Mouse (Mus musculus) A20 (cell line): ENCODE measurements around the gene Ppt2.

Experiments used
- DNase-seq: peaks from one replicate; pipeline ENCODE4 v3.0.0-alpha.2; 2011; ENCODE audit warnings: low read depth, low spot score

Ppt2 gene

DNA sequence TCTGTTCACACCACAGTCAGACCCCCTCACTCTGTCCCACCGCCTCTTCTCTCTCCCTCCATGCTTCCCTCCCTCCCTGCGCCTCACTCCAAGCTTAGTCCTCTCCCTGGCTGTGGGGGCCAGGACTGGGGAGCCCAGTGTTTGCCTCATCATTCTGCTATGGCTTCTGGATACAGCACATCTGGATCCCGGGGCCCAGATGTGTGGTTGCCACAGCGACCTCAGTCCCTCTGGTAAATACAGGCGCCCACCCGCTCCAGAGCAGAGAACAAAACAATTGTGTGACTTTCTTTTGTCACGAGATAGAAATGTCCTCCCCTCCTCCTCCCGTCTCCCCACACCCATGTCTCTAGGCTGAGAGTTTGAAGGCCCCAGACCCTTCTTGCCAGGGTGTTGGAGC lies 28.4 kb upstream of the Ppt2 start:
- DNase-seq: no peak

DNA sequence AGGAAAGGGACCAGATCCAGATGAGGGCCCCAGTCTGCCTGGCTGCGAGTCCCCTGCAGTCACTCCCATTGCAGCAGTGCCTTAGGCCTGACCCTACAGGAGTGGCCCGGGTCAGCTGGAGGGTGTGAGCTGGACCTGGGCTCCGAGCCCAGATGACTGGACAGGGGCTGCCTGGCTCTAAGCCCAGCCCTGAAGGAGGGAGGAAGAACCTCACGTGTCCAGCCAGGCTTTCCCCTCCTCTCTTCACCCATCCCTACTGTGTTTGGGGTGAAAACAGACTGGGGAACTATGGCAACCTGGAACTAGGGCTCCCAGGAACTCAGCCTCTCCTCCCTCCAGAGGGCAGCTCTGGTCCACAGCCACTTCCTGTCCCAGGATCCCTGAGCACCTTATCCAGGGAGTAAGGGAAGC lies 27.3 kb upstream of the Ppt2 start:
- no peak for DNase-seq

DNA sequence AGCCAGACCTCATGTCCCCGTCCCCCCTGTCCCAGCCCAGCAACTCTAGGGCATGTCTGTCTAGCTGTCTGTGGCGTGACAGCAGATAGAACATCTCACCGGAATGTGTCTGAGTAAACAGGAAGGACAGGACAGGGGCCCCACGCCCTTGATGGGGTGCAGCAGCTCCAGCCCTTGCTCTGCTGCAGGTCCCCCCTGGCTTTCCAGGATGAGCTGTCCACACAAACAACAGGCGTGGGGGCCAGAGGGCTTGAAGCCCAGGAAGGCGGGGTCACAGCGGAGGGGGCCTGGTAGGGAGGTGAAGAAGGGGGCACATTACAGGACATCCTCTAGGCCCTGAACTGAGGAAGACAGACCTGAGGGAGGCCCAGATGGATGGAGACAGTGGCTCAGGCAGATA lies 26.9 kb upstream of the Ppt2 start:
- no peak for DNase-seq

DNA sequence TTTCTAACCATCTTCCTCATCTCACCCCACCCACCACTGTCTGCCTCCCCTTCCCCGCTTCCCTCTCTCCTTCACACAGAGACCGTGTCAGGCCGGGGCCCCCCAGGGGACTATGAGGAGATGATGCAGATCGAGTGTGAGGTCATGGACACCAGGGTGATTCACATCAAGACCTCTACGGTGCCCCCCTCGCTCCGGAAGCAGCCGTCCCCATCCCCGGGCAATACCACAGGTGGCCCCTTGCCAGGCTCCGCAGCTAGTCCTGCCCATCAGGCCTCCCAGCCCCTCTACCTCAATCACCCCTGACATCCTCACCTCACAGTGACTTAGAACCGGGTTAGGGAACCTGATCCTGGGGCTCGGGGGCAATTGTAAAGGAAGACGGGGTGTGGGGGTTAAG lies 26.1 kb upstream of the Ppt2 start:
- DNase-seq: no peak

DNA sequence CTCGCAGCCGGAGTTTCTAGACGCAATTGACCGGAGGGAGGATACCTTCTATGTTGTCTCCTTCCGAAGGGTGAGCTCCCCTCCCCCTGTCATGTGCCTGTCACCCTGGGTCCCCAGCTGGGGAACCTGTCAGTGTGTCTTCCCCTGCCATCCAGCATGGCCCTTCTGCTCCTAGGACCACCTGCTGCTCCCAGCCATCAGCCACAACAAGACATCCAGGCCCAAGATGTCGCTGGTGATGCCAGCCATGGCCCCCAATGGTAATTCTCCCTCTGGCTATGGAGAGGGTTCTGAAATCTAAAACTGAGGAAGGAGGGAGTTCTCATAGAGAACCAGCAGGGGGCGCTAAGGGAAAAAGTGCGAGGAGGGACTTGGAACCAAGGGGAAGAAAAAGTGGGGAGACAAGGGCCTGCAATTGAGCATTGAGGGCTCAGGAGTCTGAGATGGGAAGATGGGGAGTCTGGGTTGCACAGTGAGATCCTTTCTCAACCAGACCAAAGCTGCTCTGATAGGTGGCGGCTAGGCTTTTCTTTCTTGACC lies 25.5 kb upstream of the Ppt2 start:
- peak; percentile 57 for DNase-seq

DNA sequence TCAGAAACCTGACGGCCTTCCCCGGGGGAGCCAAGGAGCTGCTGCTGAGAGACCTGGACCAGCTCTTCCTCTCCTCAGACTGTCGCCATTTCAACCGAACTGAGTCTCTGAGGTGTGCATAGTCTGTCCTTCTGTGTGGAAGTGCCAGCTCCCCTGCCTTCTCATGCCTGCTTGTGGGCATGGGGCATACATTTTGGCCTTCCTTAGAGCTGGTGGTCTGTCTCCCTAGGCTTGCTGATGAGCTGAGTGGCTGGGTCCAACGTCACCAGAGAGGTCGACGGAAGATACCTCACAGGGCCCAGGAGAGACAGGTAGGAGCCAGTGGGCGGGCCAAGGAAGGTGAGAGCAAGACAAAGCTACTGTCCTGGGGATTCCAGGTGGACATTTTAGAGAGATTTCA lies 24.7 kb upstream of the Ppt2 start:
- DNase-seq: no peak

DNA sequence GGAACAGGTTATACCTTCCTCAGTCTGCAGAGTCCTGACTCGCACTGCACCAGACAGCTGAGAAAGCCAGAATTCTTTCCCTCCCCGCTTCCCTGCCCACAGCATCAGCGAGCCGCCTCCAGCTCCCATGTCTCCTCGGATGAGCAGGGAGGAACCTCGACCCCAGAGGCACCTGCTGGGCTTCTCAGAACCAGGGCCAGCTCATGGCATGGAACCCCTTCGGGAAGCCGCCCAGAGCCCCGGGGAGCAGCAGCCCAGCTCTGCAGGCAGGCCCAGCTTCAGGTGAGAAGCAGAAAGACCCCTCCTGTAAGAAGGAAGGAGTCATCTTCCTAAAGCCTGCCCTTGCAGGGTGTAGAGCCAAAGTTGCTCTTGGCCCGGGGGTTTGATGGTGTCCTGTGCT lies 24.2 kb upstream of the Ppt2 start:
- no peak for DNase-seq

DNA sequence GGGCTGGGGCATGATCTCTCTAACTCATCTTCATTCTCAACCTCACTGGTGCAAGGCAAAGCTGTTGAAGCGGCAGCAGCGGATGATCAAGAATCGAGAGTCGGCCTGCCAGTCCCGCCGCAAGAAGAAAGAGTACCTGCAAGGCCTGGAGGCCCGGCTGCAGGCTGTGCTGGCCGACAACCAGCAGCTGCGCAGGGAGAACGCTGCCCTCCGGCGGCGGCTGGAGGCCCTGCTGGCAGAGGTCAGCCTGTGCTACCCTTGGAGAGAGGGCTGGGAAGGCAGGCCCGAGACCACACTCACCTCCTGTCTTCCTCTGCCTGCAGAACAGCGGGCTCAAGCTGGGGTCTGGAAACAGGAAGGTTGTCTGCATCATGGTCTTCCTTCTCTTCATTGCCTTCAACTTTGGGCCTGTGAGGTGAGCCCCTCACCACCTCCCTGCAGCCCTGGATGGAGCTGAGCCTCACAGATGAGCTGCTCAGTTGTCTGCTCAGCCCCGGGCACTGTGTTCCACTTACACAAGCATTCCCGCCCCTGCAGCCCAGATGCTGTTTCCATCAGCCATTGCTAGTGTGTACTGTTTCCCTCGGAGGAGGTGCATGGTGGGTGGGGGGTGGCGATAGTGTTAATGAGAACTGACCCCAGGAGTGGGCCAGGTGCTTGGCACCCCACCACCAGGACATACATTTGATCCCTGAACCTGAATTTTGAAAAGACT lies 23.4 kb upstream of the Ppt2 start:
- DNase-seq: no peak

DNA sequence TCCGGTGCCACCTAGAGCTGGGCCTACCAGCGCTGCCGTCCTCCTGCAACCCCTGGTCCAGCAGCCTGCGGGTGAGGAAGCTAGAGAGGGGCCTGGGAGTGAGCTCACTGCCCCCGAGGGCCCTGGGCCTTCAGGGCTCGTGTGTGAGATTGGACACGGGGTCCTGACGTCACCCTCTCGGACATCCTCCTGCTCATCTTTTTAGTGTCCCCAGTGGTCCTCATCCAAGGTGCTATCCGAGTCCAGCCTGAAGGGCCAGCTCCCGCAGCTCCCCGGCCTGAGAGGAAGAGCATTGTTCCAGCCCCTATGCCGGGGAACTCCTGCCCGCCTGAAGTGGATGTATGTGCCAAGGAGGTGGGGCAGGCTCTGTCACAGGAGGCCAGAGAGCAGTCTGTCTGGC lies 22.5 kb upstream of the Ppt2 start:
- no peak for DNase-seq

DNA sequence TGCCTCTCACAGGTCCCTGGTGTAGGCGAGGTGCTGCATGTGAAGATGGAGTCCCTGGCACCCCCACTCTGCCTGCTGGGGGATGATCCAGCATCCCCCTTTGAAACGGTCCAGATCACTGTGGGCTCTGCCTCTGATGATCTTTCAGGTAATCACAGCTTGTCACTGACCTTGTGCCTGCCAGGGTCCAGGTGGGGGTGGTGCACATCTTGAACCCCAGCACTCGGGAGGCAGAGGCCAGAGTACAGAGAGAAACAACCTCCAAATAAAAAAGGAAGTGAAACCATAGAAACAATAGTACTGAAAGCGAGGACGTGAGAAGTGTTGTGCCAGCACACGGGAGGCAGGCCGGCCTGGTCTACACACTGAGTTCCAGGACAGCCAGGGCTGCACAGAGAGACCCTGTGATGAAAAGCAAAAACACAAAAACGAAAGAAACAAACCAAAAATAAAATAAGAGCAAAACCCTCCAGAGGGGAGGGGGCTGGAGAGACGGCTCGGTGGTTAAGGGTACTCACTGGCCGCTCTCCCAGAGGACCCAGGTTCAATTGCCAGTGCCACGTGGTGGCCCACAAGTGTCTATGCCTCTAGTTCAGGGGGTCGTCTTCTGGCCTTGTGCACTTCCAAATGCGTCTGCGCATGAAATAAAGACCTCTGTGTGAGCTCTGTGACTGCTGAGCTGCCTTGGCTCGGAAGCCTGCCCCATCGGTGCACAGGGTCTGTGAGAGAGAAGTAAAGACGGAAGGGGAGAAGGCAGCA lies 21.0 kb upstream of the Ppt2 start:
- DNase-seq: peak; percentile 90

DNA sequence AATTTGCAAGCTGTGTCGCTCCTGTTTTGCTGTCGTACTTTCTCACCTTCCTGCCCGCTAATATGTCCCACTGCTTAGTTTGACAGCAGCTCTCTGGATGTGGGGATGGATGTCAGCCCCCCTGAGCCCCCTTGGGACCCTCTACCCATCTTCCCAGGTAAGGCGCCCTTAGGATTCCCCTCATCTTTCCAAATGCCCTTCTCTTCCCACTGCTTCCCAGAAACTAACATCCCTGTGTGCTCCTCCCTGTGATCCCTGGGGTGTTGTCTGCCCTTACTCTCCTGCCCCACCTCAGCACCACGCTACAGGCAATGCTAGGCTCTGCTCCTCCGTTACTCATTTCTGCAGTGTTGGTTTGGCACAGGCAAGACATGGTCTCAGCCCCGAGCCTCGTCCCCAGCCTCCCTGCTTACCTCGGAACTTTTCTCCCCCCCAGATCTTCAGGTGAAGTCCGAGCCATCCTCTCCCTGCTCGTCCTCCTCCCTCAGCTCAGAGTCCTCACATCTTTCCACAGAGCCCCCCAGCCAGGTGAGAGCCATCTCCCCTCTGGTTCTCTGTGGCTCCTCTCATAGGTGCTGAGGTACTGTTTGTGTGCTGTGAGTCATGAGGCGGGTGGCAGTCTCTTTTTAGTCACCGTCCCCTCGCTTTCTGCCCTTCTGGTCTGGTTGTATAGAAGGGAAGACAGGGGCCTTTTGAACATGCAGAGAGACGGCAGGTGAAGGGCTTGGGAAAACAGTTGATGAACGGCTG lies 20.0 kb upstream of the Ppt2 start:
- DNase-seq: peak; percentile 61

DNA sequence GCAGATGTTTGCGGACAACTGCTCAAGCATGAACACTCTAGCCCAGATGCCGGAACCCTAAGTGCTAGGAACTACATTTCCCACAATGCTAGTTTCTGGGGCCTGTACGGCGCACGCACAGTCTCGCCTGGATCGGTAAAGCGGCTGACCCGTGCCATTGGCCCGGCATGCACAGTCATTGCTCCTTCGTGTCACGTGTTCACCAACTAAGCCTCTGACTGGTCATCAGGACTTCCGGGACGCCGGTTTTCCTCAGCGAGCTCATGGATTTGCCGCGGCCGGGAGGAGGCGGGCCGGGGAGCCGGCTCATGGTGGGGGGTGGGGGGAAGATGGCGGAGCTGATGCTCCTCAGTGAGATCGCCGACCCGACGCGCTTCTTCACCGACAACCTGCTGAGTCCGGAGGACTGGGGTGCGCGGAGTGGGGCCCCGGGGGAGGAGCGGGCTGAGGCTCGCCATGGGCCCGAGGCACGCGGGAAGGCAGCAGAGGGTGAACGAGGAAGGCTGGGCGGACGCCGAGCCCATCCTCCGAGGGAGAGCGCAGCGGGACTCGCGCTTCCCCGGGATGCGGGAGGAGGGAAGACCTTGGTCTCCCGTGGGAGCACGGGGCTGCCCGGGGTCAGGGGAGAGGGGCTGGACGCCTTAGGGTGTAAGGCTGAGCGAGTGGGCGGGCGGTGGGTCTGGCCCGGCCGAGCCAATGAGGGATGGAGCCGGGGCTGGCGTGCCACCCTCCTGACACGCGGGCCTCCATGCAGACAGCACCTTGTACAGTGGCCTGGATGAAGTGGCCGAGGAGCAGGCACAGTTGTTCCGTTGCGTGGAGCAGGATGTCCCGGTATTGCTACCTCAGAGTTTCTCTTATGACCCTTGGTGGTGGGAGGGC lies 18.8 kb upstream of the Ppt2 start, which contains the start of gene Atf6b:
Gene Atf6b, plus strand, starts transcription at position 241 of the 882 bp plus-strand sequence.
- peak; percentile 97 for DNase-seq

DNA sequence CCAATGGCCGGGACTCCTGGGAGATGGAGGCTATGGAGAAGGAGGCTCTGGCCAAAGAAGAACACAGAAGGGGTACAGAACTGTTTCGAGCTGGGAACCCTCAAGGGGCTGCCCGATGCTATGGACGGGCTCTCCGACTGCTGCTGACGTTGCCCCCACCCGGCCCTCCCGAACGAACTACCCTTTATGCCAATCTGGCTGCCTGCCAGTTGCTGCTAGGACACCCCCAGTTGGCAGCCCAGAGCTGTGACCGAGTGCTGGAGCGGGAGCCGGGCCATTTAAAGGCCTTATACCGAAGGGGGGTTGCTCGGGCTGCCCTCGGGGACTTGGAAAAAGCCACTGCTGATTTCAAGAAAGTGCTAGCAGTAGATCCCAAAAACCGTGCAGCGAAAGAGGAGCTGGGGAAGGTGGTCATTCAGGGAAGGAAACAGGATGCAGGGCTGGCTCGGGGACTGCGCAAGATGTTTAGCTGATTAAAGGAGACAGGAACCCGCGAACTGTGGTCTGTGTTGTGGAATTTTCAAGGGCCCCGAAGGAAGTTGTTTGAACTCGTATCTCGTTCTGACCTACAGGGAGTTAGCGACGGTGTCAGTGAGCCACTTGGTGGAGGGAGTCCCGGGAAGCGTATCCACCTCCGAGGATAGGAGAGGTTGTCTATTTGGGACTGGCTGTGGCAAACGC lies 17.7 kb upstream of the Ppt2 start:
- no peak for DNase-seq

DNA sequence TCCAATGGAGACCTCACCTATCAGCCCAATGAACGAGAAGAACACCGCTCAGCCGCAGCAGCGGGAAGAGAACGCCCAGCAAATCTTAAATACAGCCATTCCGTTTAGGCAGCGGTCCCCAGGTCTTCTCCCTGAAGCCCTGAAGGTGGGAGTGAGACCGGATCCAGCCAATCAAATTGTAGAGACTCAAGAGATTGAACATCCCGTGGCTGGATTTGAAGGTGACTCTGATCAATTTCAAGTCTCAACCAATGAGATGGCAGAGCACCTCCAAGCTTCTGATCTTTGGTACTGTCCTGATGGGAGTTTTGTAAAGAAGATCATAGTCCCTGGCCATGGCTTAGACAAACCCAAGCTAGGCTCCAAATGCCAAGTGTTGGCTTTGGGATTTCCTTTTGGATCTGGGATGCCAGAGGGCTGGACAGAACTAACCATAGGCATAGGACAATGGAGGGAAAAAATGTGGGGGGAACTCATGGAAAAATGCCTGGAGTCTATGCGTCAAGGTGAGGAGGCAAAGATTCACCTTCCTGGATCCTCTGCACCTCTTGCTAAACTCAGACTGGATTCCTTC lies 17.0 kb upstream of the Ppt2 start:
- no peak for DNase-seq

DNA sequence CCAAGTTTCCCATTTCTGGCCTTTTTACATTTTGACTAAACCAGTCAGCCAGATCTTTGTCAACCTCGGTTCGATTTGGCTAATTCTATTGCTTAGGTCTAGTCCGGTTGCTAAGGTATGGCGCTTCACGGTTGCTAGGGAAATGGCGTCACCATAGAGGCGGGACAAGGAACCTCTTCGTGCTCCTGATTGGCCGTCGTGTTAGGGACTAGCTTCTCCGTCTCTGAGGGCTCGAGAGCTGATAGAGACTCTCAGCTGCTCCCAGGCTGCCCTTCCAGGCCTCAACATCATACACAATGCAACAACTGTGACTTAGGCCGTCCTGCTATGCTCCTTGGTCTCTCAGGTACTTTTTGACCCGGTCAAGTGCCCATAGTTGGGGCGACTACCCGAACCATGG lies 16.3 kb upstream of the Ppt2 start, which contains the start of gene Fkbpl:
Gene Fkbpl, plus strand, starts transcription at position 157 of the 400 bp plus-strand sequence.
- DNase-seq: peak; percentile 96

DNA sequence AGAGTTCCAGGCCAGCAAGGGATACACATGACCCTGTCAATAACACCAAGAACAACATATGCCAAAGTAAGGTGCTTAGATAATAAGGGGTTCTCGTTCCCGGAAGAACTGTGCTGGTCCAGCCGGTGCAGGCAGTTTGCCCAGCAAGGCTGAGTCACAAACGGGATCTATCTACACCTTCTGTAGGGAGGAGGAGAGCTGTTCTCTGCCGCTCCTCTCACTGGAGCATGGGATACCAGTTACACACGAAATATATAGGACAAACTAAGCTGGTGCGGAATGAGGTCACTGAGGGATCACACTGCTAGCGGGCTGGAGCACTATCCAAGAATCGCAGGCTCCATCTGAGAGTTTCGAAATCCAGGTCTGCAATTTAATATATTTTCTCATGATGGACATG lies 15.6 kb upstream of the Ppt2 start:
- DNase-seq: no peak

DNA sequence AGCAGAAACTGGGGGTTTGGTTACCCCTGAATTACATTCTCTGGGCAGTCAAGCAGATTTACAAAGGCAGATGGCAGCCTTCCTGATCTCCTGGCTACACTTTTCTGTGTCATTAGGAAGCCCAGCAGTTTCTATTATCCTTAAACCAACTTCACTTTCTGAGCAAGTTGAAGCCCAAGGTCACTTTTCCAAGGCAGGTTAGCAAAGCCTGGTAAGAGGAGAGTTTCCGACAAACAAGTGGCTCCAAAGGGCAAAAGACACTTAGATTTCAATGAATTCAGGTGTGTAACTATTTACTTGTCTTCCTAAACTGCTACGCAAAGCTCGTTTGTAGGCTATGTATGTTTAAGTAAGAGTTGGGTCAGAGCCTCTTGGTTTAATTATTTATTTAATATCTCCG lies 15.1 kb upstream of the Ppt2 start:
- DNase-seq: no peak

DNA sequence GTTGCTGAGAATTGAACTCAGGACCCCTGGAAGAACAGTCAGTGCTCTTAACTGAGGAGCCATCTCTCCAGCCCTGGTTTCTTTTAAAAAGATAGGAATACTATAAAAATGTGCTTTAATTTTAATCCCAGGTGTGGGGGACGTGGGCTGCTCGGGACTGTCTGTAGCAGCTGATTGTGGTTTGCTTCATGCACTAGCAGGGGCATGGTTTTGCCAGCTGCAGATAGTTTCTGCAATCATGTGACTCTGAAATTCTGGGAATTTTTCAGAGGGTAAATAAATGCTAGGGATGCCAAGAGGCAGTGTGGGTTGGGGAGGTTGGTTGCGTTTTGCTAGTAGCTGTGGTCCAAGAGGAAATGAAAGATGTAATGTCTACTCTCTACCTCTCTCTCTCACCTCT lies 13.6 kb upstream of the Ppt2 start:
- DNase-seq: no peak

DNA sequence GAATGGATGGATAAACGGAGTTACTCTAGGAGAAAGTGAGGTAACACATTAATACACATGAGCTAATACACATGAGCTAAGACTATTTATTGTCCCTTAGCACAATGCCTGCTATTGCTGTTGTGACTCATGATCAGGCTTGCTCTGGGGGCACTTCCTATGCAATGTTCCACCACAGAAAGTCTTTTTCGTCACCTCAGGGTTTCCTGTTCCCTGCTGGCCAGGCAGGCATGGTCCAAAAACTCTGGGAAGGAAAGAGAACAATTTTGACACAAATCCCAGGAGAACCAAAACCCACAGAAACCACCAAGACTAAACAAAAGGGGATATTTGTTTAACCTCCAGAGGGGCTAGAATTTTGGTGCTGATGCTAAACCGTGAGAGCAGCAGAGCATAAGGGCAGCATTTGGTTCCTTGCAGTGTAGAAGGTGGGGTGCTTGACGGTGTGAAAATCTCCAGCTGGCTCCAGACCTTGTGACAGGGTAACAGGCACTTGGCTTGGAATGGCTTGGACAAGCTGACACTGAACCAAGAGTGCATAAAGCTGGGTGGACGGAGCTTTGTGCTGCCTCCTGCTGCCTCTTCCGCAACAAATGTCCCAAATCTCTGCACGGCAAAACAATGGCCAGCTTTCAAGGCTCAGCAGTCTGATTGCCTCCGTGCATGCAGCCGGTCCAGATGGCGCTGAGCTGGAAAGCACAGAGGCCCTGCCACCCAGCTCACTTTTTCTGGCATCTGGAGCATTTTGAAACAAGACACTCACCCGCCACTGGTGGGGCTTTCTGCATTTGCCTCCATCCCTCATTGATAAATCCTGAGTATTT lies 12.7 kb upstream of the Ppt2 start:
- no peak for DNase-seq
